Comparison of ENCODE assay signal across 12 mouse cellular contexts in the genomic region with DNA sequence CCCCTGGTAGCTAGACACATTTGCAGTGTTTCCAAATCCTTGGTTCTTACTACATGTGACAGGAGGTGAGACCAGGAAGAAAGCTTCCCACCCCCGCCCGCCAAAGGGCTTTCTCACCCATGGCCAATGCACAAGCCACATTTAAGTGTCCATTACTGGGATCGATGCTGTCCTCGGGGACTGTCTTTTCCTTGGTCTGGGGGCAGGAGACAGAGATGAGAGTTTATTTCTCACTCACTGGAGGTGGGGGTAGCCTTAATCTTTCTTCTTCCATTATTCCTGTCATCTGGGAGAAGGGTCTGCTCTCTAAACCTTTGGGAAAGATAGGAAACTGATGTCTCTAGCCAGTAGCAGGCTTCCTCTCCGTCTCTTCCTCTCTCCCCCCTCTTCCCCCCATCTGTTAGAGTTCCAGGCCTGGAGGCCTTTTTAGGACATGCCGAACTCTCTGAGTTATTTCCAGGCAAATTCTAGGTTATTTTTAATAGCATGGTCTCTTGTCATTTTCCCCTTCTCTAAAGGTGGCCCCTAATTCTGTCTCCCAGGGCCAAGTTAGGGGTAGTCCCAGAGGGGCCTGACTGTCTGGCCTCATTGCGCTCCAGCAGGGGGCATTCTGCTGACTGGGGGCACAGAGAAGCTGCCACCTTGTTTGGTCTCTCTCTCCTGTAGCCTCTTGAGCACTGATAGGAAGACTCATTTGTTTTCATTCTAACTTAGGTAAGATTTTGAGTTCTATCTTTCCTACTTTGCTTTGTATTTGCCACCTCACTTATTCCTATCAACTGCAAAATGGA. TPM values are rescaled to one million over a fixed set of nuclear protein-coding genes. Genes with fewer than 3 reads are reported as not detected.
DNase-seq lines count a peak whose midpoint lies in the region; ATAC-seq and TF ChIP-seq lines count a peak whose summit lies in the region.
"Had no signal": no experiment of that assay in that cellular context is flagged by ENCODE, and none has a peak within 500 bp of the region (broad histone marks: within the 10 kb centered on the region; RNA-seq: fewer than 3 reads in every experiment).

No protein-coding gene starts in this region.

- H3K27ac ChIP-seq in gastrocnemius, adult 2 months = peak overlapping the region; percentile 88
- no peak overlapping the region for H3K27ac ChIP-seq in lung, embryonic 14.5 days (ENCODE audit: low read depth)
- no peak overlapping the region for H3K27ac ChIP-seq in embryonic facial prominence, embryonic 14.5 days (replicated peaks; ENCODE audit: low read depth, low read length)
- no peak overlapping the region for H3K27ac ChIP-seq in neural tube, embryonic 14.5 days (ENCODE audit: low read depth, low read length)

- H3K4me3 ChIP-seq in gastrocnemius, adult 2 months = peak overlapping the region; percentile 83
- H3K4me3 ChIP-seq in lung, embryonic 14.5 days (ENCODE audit: low read depth, low read length) = no peak overlapping the region
- H3K4me3 ChIP-seq in embryonic facial prominence, embryonic 14.5 days (ENCODE audit: low read depth, low read length) = peak overlapping the region; percentile 44; the same call in 1 of the 2 replicates
- no peak overlapping the region for H3K4me3 ChIP-seq in neural tube, embryonic 14.5 days (ENCODE audit: low read depth, low read length)

- ATAC-seq in lung, embryonic 14.5 days (ENCODE audit: insufficient read depth) = no peak
- no peak for ATAC-seq in embryonic facial prominence, embryonic 14.5 days (ENCODE audit: low read depth)
- no peak for ATAC-seq in neural tube, embryonic 14.5 days (ENCODE audit: low read depth)

- DNase-seq in gastrocnemius, adult 2 months = no peak
- no peak for DNase-seq in gastrocnemius, postnatal 4 days (ENCODE audit: low spot score in 2 of 2)
- DNase-seq in lung, embryonic 14.5 days = no peak
- DNase-seq in lung, postnatal 25 days (ENCODE audit: low spot score) = no peak
- DNase-seq in embryonic facial prominence, embryonic 14.5 days (ENCODE audit: low spot score) = no peak
- no peak for DNase-seq in B cell, adult 2 months
- no peak for DNase-seq in adrenal gland, adult 8-10 months
- DNase-seq: kidney, postnatal 36 days; lung, adult 2 months had no signal

- H3K4me2 ChIP-seq in lung, embryonic 14.5 days = 0 out of 2 replicates have a peak overlapping the region, but pooled peaks have one; percentile 1
- peak overlapping the region; percentile 79; the same call in 1 of the 2 replicates for H3K4me2 ChIP-seq in embryonic facial prominence, embryonic 14.5 days (ENCODE audit: low read depth, low read length)
- H3K4me2 ChIP-seq in neural tube, embryonic 14.5 days (ENCODE audit: low read depth, low read length) = peak overlapping the region; percentile 68; the same call in 1 of the 2 replicates

- no peaks in the 10 kb centered on the region for H3K9me3 ChIP-seq in lung, embryonic 14.5 days (ENCODE audit: low read depth, low read length)
- no peaks in the 10 kb centered on the region for H3K9me3 ChIP-seq in embryonic facial prominence, embryonic 14.5 days (ENCODE audit: control insufficient read depth, low read length)
- H3K9me3 ChIP-seq in neural tube, embryonic 14.5 days (ENCODE audit: control insufficient read depth, low read length) = no peaks in the 10 kb centered on the region

- intact Hi-C loops in gastrocnemius, adult 2 months (cut with DNase I) = no loop called here

- peaks cover 48% of the 10 kb centered on the region for H3K27me3 ChIP-seq in lung, embryonic 14.5 days (ENCODE audit: insufficient read depth, low read length)
- peaks cover 31% of the 10 kb centered on the region for H3K27me3 ChIP-seq in embryonic facial prominence, embryonic 14.5 days (replicated peaks; ENCODE audit: control insufficient read depth, insufficient read depth, low read length)
- peaks cover 20% of the 10 kb centered on the region for H3K27me3 ChIP-seq in neural tube, embryonic 14.5 days (ENCODE audit: control insufficient read depth, insufficient read depth, low read length)

- peak; percentile 49 for TF ChIP-seq CTCF in gastrocnemius, adult 2 months (IDR thresholded peaks at IDR 0.05)
- TF ChIP-seq CTCF in lung, embryonic 14.5 days (IDR thresholded peaks at IDR 0.05; ENCODE audit: low read depth) = peak; percentile 18; the same call in 1 of the 2 replicates

- WGBS in lung, embryonic 14.5 days = 61% methylated on average over 7 of the region's 7 CpGs
- 60% methylated on average over 7 of the region's 7 CpGs for WGBS in embryonic facial prominence, embryonic 14.5 days
- 66% methylated on average over 7 of the region's 7 CpGs for WGBS in neural tube, embryonic 14.5 days

- no peaks in the 10 kb centered on the region for H3K4me1 ChIP-seq in lung, embryonic 14.5 days (ENCODE audit: insufficient read depth)
- H3K4me1 ChIP-seq in embryonic facial prominence, embryonic 14.5 days (ENCODE audit: control insufficient read depth, insufficient read depth, low read length) = peaks cover 3% of the 10 kb centered on the region; the same call in 1 of the 2 replicates
- H3K4me1 ChIP-seq in neural tube, embryonic 14.5 days (ENCODE audit: control insufficient read depth, insufficient read depth, low read length) = no peaks in the 10 kb centered on the region

- no peak overlapping the region for H3K9ac ChIP-seq in lung, embryonic 14.5 days
- H3K9ac ChIP-seq in embryonic facial prominence, embryonic 14.5 days (ENCODE audit: low read depth, low read length) = no peak overlapping the region
- H3K9ac ChIP-seq in neural tube, embryonic 14.5 days (replicated peaks; ENCODE audit: low read depth, low read length) = no peak overlapping the region

- H3K36me3 ChIP-seq in lung, embryonic 14.5 days (ENCODE audit: insufficient read depth) = no peaks in the 10 kb centered on the region
- H3K36me3 ChIP-seq in embryonic facial prominence, embryonic 14.5 days (ENCODE audit: control insufficient read depth, insufficient read depth, low read length) = no peaks in the 10 kb centered on the region
- H3K36me3 ChIP-seq in neural tube, embryonic 14.5 days (ENCODE audit: control insufficient read depth, insufficient read depth, low read length) = no peaks in the 10 kb centered on the region

RNA-seq across cellular contexts. Expression of a gene that starts 1.6 kb away (rescaled TPM):
- 10 to 100 TPM; 58.4 to 72.9 TPM for total RNA-seq in gastrocnemius, adult 2 months (2021)
- 100 to 1,000 TPM; 148 to 157 TPM for total RNA-seq in gastrocnemius, postnatal 4 days (2021)
- 1.5 and 2.1 TPM in 2 replicates for polyA plus RNA-seq in lung, embryonic 14.5 days (2014; fragmentation: Nextera tagmentation; extraction: Ambion mirVana)
- 23.5 and 30.2 TPM in 2 replicates for polyA plus RNA-seq in embryonic facial prominence, embryonic 14.5 days (2014; fragmentation: Nextera tagmentation; extraction: Ambion mirVana)
- polyA plus RNA-seq in neural tube, embryonic 14.5 days (2014; fragmentation: Nextera tagmentation; extraction: Ambion mirVana) = 3.3 and 10.3 TPM in 2 replicates
- 10 to 100 TPM in 2 of 4 experiments, 1 to 10 TPM in 2; 9.6 to 27.4 (median 11.8) TPM for total RNA-seq in adrenal gland, adult 8-10 months (2022)
- total RNA-seq: hematopoietic stem cell, adult 5-6 weeks had no signal

RNA-seq across cellular contexts. Expression of a gene that starts 11.4 kb away (rescaled TPM):
- 100 to 1,000 TPM; 137 to 169 TPM for total RNA-seq in gastrocnemius, adult 2 months (2021)
- total RNA-seq in gastrocnemius, postnatal 4 days (2021) = 100 to 1,000 TPM; 218 to 231 TPM
- 175 and 180 TPM in 2 replicates for polyA plus RNA-seq in lung, embryonic 14.5 days (2014; fragmentation: Nextera tagmentation; extraction: Ambion mirVana)
- polyA plus RNA-seq in embryonic facial prominence, embryonic 14.5 days (2014; fragmentation: Nextera tagmentation; extraction: Ambion mirVana) = 242 and 248 TPM in 2 replicates
- 258 and 280 TPM in 2 replicates for polyA plus RNA-seq in neural tube, embryonic 14.5 days (2014; fragmentation: Nextera tagmentation; extraction: Ambion mirVana)
- 100 to 1,000 TPM; 137 to 192 (median 168) TPM for total RNA-seq in adrenal gland, adult 8-10 months (2022)

RNA-seq across cellular contexts. Expression of a gene that starts 12.5 kb away (rescaled TPM):
- 1 to 10 TPM; 5.1 to 5.2 TPM for total RNA-seq in gastrocnemius, adult 2 months (2021)
- total RNA-seq in gastrocnemius, postnatal 4 days (2021) = 10 to 100 TPM; 11.7 to 12.1 TPM
- polyA plus RNA-seq in lung, embryonic 14.5 days (2014; fragmentation: Nextera tagmentation; extraction: Ambion mirVana) = 10.5 and 12.5 TPM in 2 replicates
- 15.5 and 16.0 TPM in 2 replicates for polyA plus RNA-seq in embryonic facial prominence, embryonic 14.5 days (2014; fragmentation: Nextera tagmentation; extraction: Ambion mirVana)
- polyA plus RNA-seq in neural tube, embryonic 14.5 days (2014; fragmentation: Nextera tagmentation; extraction: Ambion mirVana) = 18.4 and 19.7 TPM in 2 replicates
- total RNA-seq in adrenal gland, adult 8-10 months (2022) = 10 to 100 TPM in 3 of 4 experiments, 1 to 10 TPM in 1; 9.5 to 23.2 (median 15.7) TPM

RNA-seq across cellular contexts. Expression of a gene that starts 25.6 kb away (rescaled TPM):
- not detected for total RNA-seq in gastrocnemius, adult 2 months (2021)
- under 1 TPM in 1 of 2 experiments, not detected in 1; 0.73 TPM for total RNA-seq in gastrocnemius, postnatal 4 days (2021)
- not detected in 2 replicates for polyA plus RNA-seq in lung, embryonic 14.5 days (2014; fragmentation: Nextera tagmentation; extraction: Ambion mirVana)
- polyA plus RNA-seq in embryonic facial prominence, embryonic 14.5 days (2014; fragmentation: Nextera tagmentation; extraction: Ambion mirVana) = not detected in 2 replicates
- polyA plus RNA-seq in neural tube, embryonic 14.5 days (2014; fragmentation: Nextera tagmentation; extraction: Ambion mirVana) = not detected in 2 replicates
- under 1 TPM in 2 of 4 experiments, not detected in 2; 0.32 to 0.46 TPM for total RNA-seq in adrenal gland, adult 8-10 months (2022)
- total RNA-seq: hematopoietic stem cell, adult 5-6 weeks; left cerebral cortex, postnatal 36 days had no signal

RNA-seq across cellular contexts. Expression of a gene that starts 34.4 kb away (rescaled TPM):
- total RNA-seq in gastrocnemius, adult 2 months (2021) = 100 to 1,000 TPM; 124 to 132 TPM
- 100 to 1,000 TPM; 311 to 352 TPM for total RNA-seq in gastrocnemius, postnatal 4 days (2021)
- 458 and 459 TPM in 2 replicates for polyA plus RNA-seq in lung, embryonic 14.5 days (2014; fragmentation: Nextera tagmentation; extraction: Ambion mirVana)
- 916 and 959 TPM in 2 replicates for polyA plus RNA-seq in embryonic facial prominence, embryonic 14.5 days (2014; fragmentation: Nextera tagmentation; extraction: Ambion mirVana)
- 146 and 210 TPM in 2 replicates for polyA plus RNA-seq in neural tube, embryonic 14.5 days (2014; fragmentation: Nextera tagmentation; extraction: Ambion mirVana)
- total RNA-seq in adrenal gland, adult 8-10 months (2022) = 100 to 1,000 TPM; 313 to 472 (median 396) TPM

Comparison
In these comparisons a context has a peak if more than half of its experiments do, and no peak if none do; other contexts are left out.
1. H3K4me3 ChIP-seq: peak in gastrocnemius, adult 2 months (single experiment) and embryonic facial prominence, embryonic 14.5 days (single experiment); none in lung, embryonic 14.5 days (single experiment) and neural tube, embryonic 14.5 days (single experiment).
2. H3K4me2 ChIP-seq: peak in every context shown above with its lines; median percentile 79 in embryonic facial prominence, embryonic 14.5 days; 68 in neural tube, embryonic 14.5 days; 1 in lung, embryonic 14.5 days.